Mouse (Mus musculus): ENCODE results near the gene Dcbld1. TPM values are rescaled to one million over a fixed set of nuclear protein-coding genes. Genes with fewer than 3 reads are reported as not detected.

Gene Dcbld1
- total and polyA plus RNA-seq, 3 experiments = 2.7 to 4.9 (median 4.2) TPM

DNA sequence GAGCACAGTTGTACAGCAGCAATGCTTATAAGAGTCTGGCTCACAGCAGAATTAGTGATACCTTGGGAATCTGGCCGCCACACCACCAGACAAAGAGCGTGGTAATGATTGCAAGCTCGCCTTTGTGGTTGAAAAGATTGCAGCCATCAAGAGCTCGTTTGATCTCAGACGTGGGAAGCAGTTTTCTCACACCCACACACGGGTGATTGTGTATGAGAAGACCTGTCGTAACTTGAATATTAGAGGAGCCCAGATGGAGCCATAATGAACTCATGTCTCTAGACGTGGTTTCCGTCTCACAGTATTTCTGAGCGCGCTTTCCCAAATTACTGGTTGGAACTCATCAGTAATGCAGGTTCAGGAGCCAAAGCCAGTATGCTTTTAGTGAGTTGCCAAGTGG is 20.0 kb downstream of the Dcbld1 start:
- no peak overlapping the region for H3K9ac ChIP-seq (ENCODE audit: low read depth, low read length)
- H3K4me3 ChIP-seq = no peak overlapping the region
- no peak overlapping the region for H3K27ac ChIP-seq
- no peak for DNase-seq
- 91% methylated on average over 11 of the region's 11 CpGs for WGBS
- H3K27me3 ChIP-seq (ENCODE audit: control insufficient read depth, insufficient read depth, low read length) = no peaks in the 10 kb centered on the region
- peaks cover 2% of the 10 kb centered on the region; the same call in 1 of the 2 replicates for H3K36me3 ChIP-seq (ENCODE audit: control insufficient read depth, insufficient read depth, low read length)
- intact Hi-C loops (cut with DNase I) = no loop called here
- H3K4me1 ChIP-seq (ENCODE audit: control insufficient read depth, insufficient read depth, low read length) = peaks cover 2% of the 10 kb centered on the region
- TF ChIP-seq CTCF (IDR thresholded peaks at IDR 0.05) (no peak), POLR2A (IDR thresholded peaks at IDR 0.05; ENCODE audit: insufficient read depth, low read depth, low read length) (no peak), EP300 (IDR thresholded peaks at IDR 0.05; ENCODE audit: insufficient read depth, low read depth, low read length) (no peak)
- no peaks in the 10 kb centered on the region for H3K79me2 ChIP-seq (replicated peaks; ENCODE audit: control insufficient read depth, insufficient read depth, low read length)

DNA sequence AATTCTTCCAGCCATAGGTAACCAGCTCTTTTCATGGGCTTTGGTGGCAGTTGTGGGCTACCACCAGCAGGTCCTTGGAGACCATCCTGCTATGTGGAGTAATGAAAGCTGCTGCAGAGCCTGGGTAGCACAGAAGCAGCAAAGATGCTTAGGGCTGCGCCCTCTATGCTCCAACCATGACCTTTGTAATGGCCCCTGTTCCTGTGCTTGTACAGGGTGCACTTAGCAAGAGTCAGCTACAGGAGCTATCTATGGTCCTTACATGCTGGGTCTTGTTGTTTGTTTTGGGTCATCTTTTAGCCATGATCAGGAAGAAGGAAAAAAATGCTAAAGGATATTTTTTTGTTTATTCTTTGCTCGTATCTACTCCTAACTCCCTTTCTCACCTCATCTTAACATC is 24.3 kb downstream of the Dcbld1 start:
- TF ChIP-seq CTCF (IDR thresholded peaks at IDR 0.05) (no peak), POLR2A (IDR thresholded peaks at IDR 0.05; ENCODE audit: insufficient read depth, low read depth, low read length) (no peak), EP300 (IDR thresholded peaks at IDR 0.05; ENCODE audit: insufficient read depth, low read depth, low read length) (no peak)
- H3K27ac ChIP-seq = no peak overlapping the region
- no peak overlapping the region for H3K4me3 ChIP-seq
- H3K79me2 ChIP-seq (replicated peaks; ENCODE audit: control insufficient read depth, insufficient read depth, low read length) = no peaks in the 10 kb centered on the region
- H3K9ac ChIP-seq (ENCODE audit: low read depth, low read length) = no peak overlapping the region
- no peak for DNase-seq
- H3K36me3 ChIP-seq (ENCODE audit: control insufficient read depth, insufficient read depth, low read length) = no peaks in the 10 kb centered on the region
- no peaks in the 10 kb centered on the region for H3K27me3 ChIP-seq (ENCODE audit: control insufficient read depth, insufficient read depth, low read length)
- intact Hi-C loops (cut with DNase I) = no loop called here
- H3K4me1 ChIP-seq (ENCODE audit: control insufficient read depth, insufficient read depth, low read length) = no peaks in the 10 kb centered on the region; the same call in 1 of the 2 replicates
- 81% methylated on average over 2 of the region's 2 CpGs for WGBS

DNA sequence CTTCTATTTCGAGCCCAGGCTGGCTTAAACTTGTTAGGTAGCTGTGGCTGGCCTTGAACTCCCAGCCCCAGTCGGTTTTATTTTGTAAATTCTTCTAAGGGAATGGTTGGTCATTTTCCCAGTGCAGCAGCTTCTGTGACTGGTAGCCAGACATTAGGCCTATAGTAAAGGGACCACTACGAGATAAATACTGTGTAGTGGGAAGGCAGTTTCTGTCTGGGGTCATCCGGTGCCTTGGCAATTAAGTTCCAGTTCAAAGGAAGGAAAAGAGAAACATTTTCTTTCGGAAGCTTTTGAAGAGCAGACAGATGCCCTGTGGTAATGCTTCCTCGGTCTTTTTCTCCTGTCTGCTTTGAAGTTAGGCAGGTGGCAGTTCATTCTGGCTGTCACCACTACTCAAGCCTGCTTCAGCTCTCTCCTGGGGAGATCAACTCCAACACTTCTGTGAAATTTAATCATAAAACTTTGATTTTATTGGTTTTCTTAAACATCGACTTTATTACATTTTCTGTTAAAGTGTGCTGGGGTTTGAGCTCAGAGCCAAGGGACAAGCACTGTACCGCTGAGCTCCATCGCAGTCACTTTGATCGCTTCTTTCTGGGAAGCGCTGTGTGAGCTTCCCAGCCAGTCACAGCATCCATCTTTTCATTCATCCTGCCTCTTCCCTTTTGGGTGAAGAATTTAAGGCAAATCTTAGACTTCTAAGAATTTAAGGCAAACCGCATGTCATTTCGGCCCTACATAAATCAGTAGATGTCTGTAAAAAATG is 24.9 kb downstream of the Dcbld1 start:
- no peak overlapping the region for H3K9ac ChIP-seq (ENCODE audit: low read depth, low read length)
- no peaks in the 10 kb centered on the region for H3K36me3 ChIP-seq (ENCODE audit: control insufficient read depth, insufficient read depth, low read length)
- no peaks in the 10 kb centered on the region for H3K4me1 ChIP-seq (ENCODE audit: control insufficient read depth, insufficient read depth, low read length)
- no peaks in the 10 kb centered on the region for H3K79me2 ChIP-seq (replicated peaks; ENCODE audit: control insufficient read depth, insufficient read depth, low read length)
- 67% methylated on average over 13 of the region's 13 CpGs for WGBS
- DNase-seq = no peak
- no peak overlapping the region for H3K4me3 ChIP-seq
- no peaks in the 10 kb centered on the region for H3K27me3 ChIP-seq (ENCODE audit: control insufficient read depth, insufficient read depth, low read length)
- intact Hi-C loops (cut with DNase I) = no loop called here
- TF ChIP-seq EP300 (IDR thresholded peaks at IDR 0.05; ENCODE audit: insufficient read depth, low read depth, low read length) (no peak), CTCF (IDR thresholded peaks at IDR 0.05) (no peak), POLR2A (IDR thresholded peaks at IDR 0.05; ENCODE audit: insufficient read depth, low read depth, low read length) (no peak)
- no peak overlapping the region for H3K27ac ChIP-seq

DNA sequence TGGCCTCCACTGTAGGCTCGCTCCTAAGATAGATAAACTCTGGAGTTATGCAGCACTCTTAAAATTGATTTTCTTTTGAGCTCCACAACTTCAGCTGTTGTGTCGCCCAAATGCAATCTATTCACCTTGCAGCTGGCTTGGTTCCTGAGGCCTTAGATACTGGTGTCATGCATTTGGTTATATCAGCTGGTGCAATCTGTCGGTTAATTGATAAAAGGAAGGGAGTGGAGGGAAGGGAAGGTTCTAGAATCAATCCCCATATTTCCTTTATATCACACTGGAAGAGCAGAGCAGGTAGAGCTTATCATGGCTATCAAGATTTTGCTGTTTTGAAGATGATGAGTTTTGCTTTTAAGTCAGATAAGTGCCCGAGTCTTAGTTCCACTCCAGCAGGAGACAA is 26.8 kb downstream of the Dcbld1 start:
- WGBS = 69% methylated on average over 4 of the region's 4 CpGs
- Histone ChIP-seq H3K9ac (ENCODE audit: low read depth, low read length) (no peak overlapping the region), H3K36me3 (ENCODE audit: control insufficient read depth, insufficient read depth, low read length) (no peaks in the 10 kb centered on the region), H3K4me1 (ENCODE audit: control insufficient read depth, insufficient read depth, low read length) (no peaks in the 10 kb centered on the region), H3K79me2 (replicated peaks; ENCODE audit: control insufficient read depth, insufficient read depth, low read length) (no peaks in the 10 kb centered on the region), H3K4me3 (no peak overlapping the region), H3K27ac (no peak overlapping the region), H3K27me3 (ENCODE audit: control insufficient read depth, insufficient read depth, low read length) (no peaks in the 10 kb centered on the region)
- DNase-seq = no peak
- intact Hi-C loops (cut with DNase I) = no loop called here
- no peak for TF ChIP-seq POLR2A (IDR thresholded peaks at IDR 0.05; ENCODE audit: insufficient read depth, low read depth, low read length)
- TF ChIP-seq EP300 (IDR thresholded peaks at IDR 0.05; ENCODE audit: insufficient read depth, low read depth, low read length) = no peak
- no peak for TF ChIP-seq CTCF (IDR thresholded peaks at IDR 0.05)

DNA sequence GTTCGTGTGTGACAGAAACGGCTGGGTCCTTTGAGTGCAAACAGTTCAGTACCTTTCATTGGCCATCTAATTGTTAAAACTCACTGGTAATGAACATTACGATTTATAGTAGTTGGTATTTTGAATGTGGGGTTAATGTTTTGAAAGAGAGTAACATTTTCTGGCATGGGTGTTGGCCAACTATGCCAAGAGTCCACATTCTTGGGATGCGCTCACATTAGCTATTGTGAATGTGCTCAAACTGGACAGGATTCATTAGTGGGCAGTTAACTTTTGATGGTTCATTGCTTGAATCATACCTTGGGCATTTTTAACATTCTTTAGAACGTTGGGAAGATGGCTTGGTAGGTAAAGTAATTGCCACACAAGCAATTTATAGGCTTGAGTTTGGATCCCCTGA is 30.7 kb downstream of the Dcbld1 start:
- DNase-seq = no peak
- H3K79me2 ChIP-seq (replicated peaks; ENCODE audit: control insufficient read depth, insufficient read depth, low read length) = no peaks in the 10 kb centered on the region
- H3K27me3 ChIP-seq (ENCODE audit: control insufficient read depth, insufficient read depth, low read length) = no peaks in the 10 kb centered on the region
- H3K27ac ChIP-seq = no peak overlapping the region
- intact Hi-C loops (cut with DNase I) = no loop called here
- H3K36me3 ChIP-seq (ENCODE audit: control insufficient read depth, insufficient read depth, low read length) = no peaks in the 10 kb centered on the region
- WGBS = 92% methylated on average over 5 of the region's 5 CpGs
- H3K4me3 ChIP-seq = no peak overlapping the region
- H3K9ac ChIP-seq (ENCODE audit: low read depth, low read length) = no peak overlapping the region
- no peaks in the 10 kb centered on the region for H3K4me1 ChIP-seq (ENCODE audit: control insufficient read depth, insufficient read depth, low read length)
- no peak for TF ChIP-seq CTCF (IDR thresholded peaks at IDR 0.05)

DNA sequence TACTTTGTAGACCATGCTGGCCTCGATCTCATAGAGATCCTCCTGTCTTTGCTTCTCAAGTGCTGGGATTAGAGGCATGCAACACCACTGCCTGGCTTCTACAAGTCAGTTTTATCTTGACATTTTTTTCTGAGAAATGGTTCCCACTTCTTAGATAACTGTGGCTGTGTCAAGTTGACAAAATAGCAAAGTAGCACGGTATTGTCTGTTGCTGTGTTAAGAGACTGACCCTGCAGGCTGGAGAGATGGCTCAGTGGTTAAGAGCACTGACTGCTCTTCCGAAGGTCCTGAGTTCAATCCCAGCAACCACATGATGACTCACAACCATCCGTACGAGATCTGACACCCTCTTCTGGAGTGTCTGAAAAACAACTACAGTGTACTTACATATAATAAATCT is 35.5 kb downstream of the Dcbld1 start:
- Histone ChIP-seq H3K9ac (ENCODE audit: low read depth, low read length) (no peak overlapping the region), H3K27ac (no peak overlapping the region), H3K4me3 (no peak overlapping the region), H3K79me2 (replicated peaks; ENCODE audit: control insufficient read depth, insufficient read depth, low read length) (no peaks in the 10 kb centered on the region), H3K4me1 (ENCODE audit: control insufficient read depth, insufficient read depth, low read length) (peaks cover 3% of the 10 kb centered on the region), H3K36me3 (ENCODE audit: control insufficient read depth, insufficient read depth, low read length) (no peaks in the 10 kb centered on the region), H3K27me3 (ENCODE audit: control insufficient read depth, insufficient read depth, low read length) (no peaks in the 10 kb centered on the region)
- 85% methylated on average over 5 of the region's 5 CpGs for WGBS
- TF ChIP-seq POLR2A (IDR thresholded peaks at IDR 0.05; ENCODE audit: insufficient read depth, low read depth, low read length) (no peak), CTCF (IDR thresholded peaks at IDR 0.05) (no peak), EP300 (IDR thresholded peaks at IDR 0.05; ENCODE audit: insufficient read depth, low read depth, low read length) (no peak)
- intact Hi-C loops (cut with DNase I) = no loop called here
- no peak for DNase-seq

All from heart, adult 2 months (tissue).